Mouse (Mus musculus) cerebellum, adult 2 months (tissue): ENCODE measurements around the gene Aox2. TPM values are rescaled to one million over a fixed set of nuclear protein-coding genes. Genes with fewer than 3 reads are reported as not detected.

Experiments used
- DNase-seq, 2 experiments: peaks; one replicate each; pipeline ENCODE4 v3.0.0; 2021
- H3K27ac ChIP-seq: fragments of 200-500 bp; 2 replicates; pipeline ENCODE4 v1.5.1; 2012; ENCODE audit warnings: low read length, control low read depth, inconsistent platforms; ENCODE audit not compliant: insufficient read depth
- H3K27me3 ChIP-seq: fragments of 200-500 bp; 2 replicates; pipeline ENCODE4 v1.6.1; 2012; ENCODE audit warnings: inconsistent platforms, mild to moderate bottlenecking, low read length, moderate library complexity; ENCODE audit not compliant: control insufficient read depth, insufficient read depth
- H3K4me1 ChIP-seq: fragments of 200-500 bp; 2 replicates; pipeline ENCODE4 v1.6.1; 2011; ENCODE audit warnings: low read length; ENCODE audit not compliant: control insufficient read depth, insufficient read depth
- H3K4me3 ChIP-seq: fragments of 200-500 bp; replicated peaks from 2 replicates; pipeline ENCODE3; 2011; ENCODE audit warnings: mild to moderate bottlenecking, low read depth, low read length, control low read depth; ENCODE audit not compliant: insufficient read depth
- CTCF ChIP-seq: fragments of 200-500 bp; IDR thresholded peaks from 2 replicates; pipeline ENCODE4 v1.5.1; 2011; ENCODE audit warnings: low read depth, mild to moderate bottlenecking, control low read depth, low read length, moderate library complexity, borderline replicate concordance; ENCODE audit not compliant: insufficient read depth
- POLR2A ChIP-seq: fragments of 200-500 bp; IDR thresholded peaks from 2 replicates; pipeline ENCODE4 v1.6.1; 2011; ENCODE audit warnings: low read length, control low read depth, borderline replicate concordance; ENCODE audit not compliant: insufficient read depth
- WGBS: fragments of 180-500 bp; shearing (Covaris S2); methylation state at CpG from one replicate; pipeline ENCODE4 v1.1.7; 2018; 5-methylcytosine and 5-hydroxymethylcytosine counted together
- polyA plus RNA-seq: library from polyadenylated mRNA; depleted of rRNA; stranded (reverse); fragments of >200 nt; gene quantifications from 2 replicates; pipeline ENCODE4 v1.2.3, GENCODE M21; 2012

The Aox2 gene
- polyA plus RNA-seq, 1 experiment: 0.03 TPM

DNA sequence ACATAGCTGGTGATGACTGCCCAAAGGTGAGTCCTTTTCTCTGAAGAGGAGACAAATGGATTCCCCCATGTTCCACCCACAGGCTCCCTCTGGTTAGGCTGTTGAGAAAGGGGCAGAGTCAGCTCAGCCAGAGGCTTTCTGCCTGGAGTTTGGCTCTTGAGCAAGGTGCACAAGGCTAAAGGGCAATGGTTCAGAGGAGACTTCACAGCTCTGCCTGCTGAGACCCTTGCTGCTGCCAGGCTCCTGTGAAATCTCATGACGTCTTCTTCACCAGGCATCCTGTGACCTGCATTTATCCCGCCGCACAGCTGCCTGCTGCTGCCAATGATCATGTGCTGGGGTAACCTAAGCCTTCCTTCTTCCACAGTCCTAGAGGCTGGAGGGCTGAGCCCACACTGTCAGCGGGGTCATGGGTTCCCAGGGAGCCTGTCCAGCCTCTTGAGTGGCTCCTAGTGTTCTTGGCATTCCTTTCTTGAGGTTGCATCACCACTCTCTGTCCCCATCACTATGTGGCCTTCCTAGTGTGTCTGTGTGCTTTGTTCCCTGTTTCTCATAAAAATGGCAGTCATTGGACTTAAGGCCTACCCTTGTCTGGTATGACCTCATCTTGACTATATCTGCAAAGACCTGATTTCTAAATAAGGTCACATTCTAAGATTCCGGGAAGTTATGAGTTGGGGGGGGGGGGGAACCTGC is 104.6 kb downstream of the Aox2 start:
- no peak overlapping the region for H3K4me3 ChIP-seq
- no peak overlapping the region for H3K27ac ChIP-seq
- DNase-seq: no peak
- H3K4me1 ChIP-seq: no peaks in the 10 kb centered on the region
- no peaks in the 10 kb centered on the region for H3K27me3 ChIP-seq
- 62% methylated on average over 5 of the region's 5 CpGs for WGBS
- TF ChIP-seq CTCF: no peak
- TF ChIP-seq POLR2A: no peak

- TF ChIP-seq CTCF: no peak
- no peak for TF ChIP-seq POLR2A
- H3K27me3 ChIP-seq: no peaks in the 10 kb centered on the region
- 30% methylated on average over 19 of the region's 19 CpGs for WGBS
- H3K27ac ChIP-seq: peak overlapping the region; percentile 100
- H3K4me3 ChIP-seq: peak overlapping the region; percentile 94
- no peaks in the 10 kb centered on the region; the same call in 1 of the 2 replicates for H3K4me1 ChIP-seq
- peak in 1 of 2 experiments; percentile 17 for DNase-seq
Observed at GRCm38 (mm10) chr1:58391421-58392267, 113.5 kb downstream of the Aox2 start.

DNA sequence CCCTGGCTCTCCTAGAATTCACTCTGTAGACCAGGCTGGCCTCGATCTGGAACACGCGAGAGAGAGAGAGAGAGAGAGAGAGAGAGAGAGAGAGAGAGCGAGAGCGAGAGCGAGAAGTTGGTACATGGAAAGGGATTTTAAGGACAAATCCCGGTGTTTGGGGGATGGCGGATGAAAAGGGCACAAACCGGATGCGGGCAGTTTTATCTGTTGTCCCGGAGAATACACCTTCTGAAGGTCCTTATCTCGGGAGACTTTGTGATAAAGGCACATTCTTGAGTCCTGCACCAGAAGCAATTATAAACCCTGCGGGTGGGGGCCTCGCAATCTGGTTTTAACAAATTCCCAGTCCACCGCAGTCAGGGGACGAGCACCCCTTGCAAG is 114.1 kb downstream of the Aox2 start:
- TF ChIP-seq POLR2A: no peak
- no peak for TF ChIP-seq CTCF
- no peaks in the 10 kb centered on the region; the same call in 1 of the 2 replicates for H3K4me1 ChIP-seq
- no peak for DNase-seq
- no peaks in the 10 kb centered on the region for H3K27me3 ChIP-seq
- peak overlapping the region; percentile 94 for H3K4me3 ChIP-seq
- H3K27ac ChIP-seq: peak overlapping the region; percentile 100
- WGBS: under 1% methylated on average over 16 of the region's 16 CpGs

GRCm38 (mm10) chr1:58392652-58393283 is 114.6 kb downstream of the Aox2 start, which contains the start of gene Bzw1:
Bzw1 (plus strand) TSS chr1:58392898.
- no peak for TF ChIP-seq CTCF
- TF ChIP-seq POLR2A: peak; percentile 66
- WGBS: under 1% methylated on average over 60 of the region's 61 CpGs

GRCm38 (mm10) chr1:58393284-58394195 is 115.4 kb downstream of the Aox2 start:
- WGBS: 1% methylated on average over 90 of the region's 90 CpGs
- no peaks in the 10 kb centered on the region; the same call in 1 of the 2 replicates for H3K4me1 ChIP-seq
- no peaks in the 10 kb centered on the region for H3K27me3 ChIP-seq
- peak; percentile 54 to 57 for DNase-seq
- no peak for TF ChIP-seq POLR2A
- TF ChIP-seq CTCF: no peak
- H3K4me3 ChIP-seq: peak overlapping the region; percentile 94
- peak overlapping the region; percentile 57; the same call in 1 of the 2 replicates for H3K27ac ChIP-seq

More at GRCm38 (mm10) chr1:58392652-58393283, 114.6 kb downstream of the Aox2 start, which contains the start of gene Bzw1:
- no peaks in the 10 kb centered on the region for H3K27me3 ChIP-seq
- H3K27ac ChIP-seq: peak within 1 kb of the TSS; percentile 100
- peak; percentile 93 to 94 for DNase-seq
- no peaks in the 10 kb centered on the region; the same call in 1 of the 2 replicates for H3K4me1 ChIP-seq
- peak within 1 kb of the TSS; percentile 94 for H3K4me3 ChIP-seq

- Histone ChIP-seq H3K4me1 (no peaks in the 10 kb centered on the region; the same call in 1 of the 2 replicates), H3K27ac (no peak overlapping the region), H3K27me3 (no peaks in the 10 kb centered on the region), H3K4me3 (no peak overlapping the region)
- WGBS: 94% methylated on average over 3 of the region's 3 CpGs
- DNase-seq: no peak
- TF ChIP-seq POLR2A (no peak), CTCF (no peak)
Observed at GRCm38 (mm10) chr1:58395341-58395740, 117.2 kb downstream of the Aox2 start.
